ENCODE assay signal across 10 mouse cellular contexts in genomic region chr17:34681132-34681571, GRCm38 (mm10). TPM values are rescaled to one million over a fixed set of nuclear protein-coding genes. Genes with fewer than 3 reads are reported as not detected.
DNase-seq lines count a peak whose midpoint lies in the region; ATAC-seq and TF ChIP-seq lines count a peak whose summit lies in the region.
"Had no signal": no experiment of that assay in that cellular context is flagged by ENCODE, and none has a peak within 500 bp of the region (broad histone marks: within the 10 kb centered on the region; RNA-seq: fewer than 3 reads in every experiment).

No protein-coding gene starts in this region.

- DNase-seq in gastrocnemius, adult 2 months = peak; percentile 54
- no peak for DNase-seq in gastrocnemius, postnatal 10 days
- peak; percentile 75 for DNase-seq in Muller cell, postnatal 12 days (ENCODE audit: inconsistent ontology term)
- DNase-seq in lung, postnatal 4 days = peak; percentile 52 to 74
- DNase-seq in urinary bladder, postnatal 25 days (ENCODE audit: low spot score) = no peak
- DNase-seq in spleen, postnatal 10 days (ENCODE audit: low spot score in 2 of 2) = no peak

- H3K27me3 ChIP-seq in heart, embryonic 12.5 days (replicated peaks) = peaks cover 37% of the 10 kb centered on the region
- peaks cover 25% of the 10 kb centered on the region; the same call in 1 of the 2 replicates for H3K27me3 ChIP-seq in forebrain, embryonic 12.5 days

- peaks cover 39% of the 10 kb centered on the region for H3K4me1 ChIP-seq in heart, embryonic 12.5 days (replicated peaks)
- no peaks in the 10 kb centered on the region for H3K4me1 ChIP-seq in forebrain, embryonic 12.5 days

- peak overlapping the region; percentile 82 for H3K27ac ChIP-seq in gastrocnemius, adult 2 months
- no peak overlapping the region for H3K27ac ChIP-seq in heart, embryonic 12.5 days (ENCODE audit: poor library complexity, severe bottlenecking)
- no peak overlapping the region for H3K27ac ChIP-seq in forebrain, embryonic 12.5 days
- H3K27ac ChIP-seq: kidney, postnatal 0 days had no signal

- 0 out of 2 replicates have a peak overlapping the region, but pooled peaks have one; percentile 9 for H3K4me2 ChIP-seq in heart, embryonic 12.5 days
- no peak overlapping the region for H3K4me2 ChIP-seq in forebrain, embryonic 12.5 days

- no peaks in the 10 kb centered on the region for H3K9me3 ChIP-seq in heart, embryonic 12.5 days (replicated peaks)
- H3K9me3 ChIP-seq in forebrain, embryonic 12.5 days = no peaks in the 10 kb centered on the region

- H3K36me3 ChIP-seq in heart, embryonic 12.5 days = no peaks in the 10 kb centered on the region
- H3K36me3 ChIP-seq in forebrain, embryonic 12.5 days (replicated peaks) = no peaks in the 10 kb centered on the region

- H3K9ac ChIP-seq in heart, embryonic 12.5 days = no peak overlapping the region
- no peak overlapping the region for H3K9ac ChIP-seq in forebrain, embryonic 12.5 days

- peak overlapping the region; percentile 50 for H3K4me3 ChIP-seq in gastrocnemius, adult 2 months
- H3K4me3 ChIP-seq in heart, embryonic 12.5 days = no peak overlapping the region
- no peak overlapping the region for H3K4me3 ChIP-seq in forebrain, embryonic 12.5 days (replicated peaks)

- ATAC-seq in heart, embryonic 12.5 days (ENCODE audit: insufficient number of reproducible peaks, low FRiP score) = no peak
- ATAC-seq in forebrain, embryonic 12.5 days (ENCODE audit: low FRiP score) = no peak

- intact Hi-C loops in gastrocnemius, adult 2 months (cut with DNase I) = no loop called here

- 62% methylated on average over 17 of the region's 17 CpGs for WGBS in heart, embryonic 12.5 days
- WGBS in forebrain, embryonic 12.5 days = 84% methylated on average over 17 of the region's 17 CpGs

- TF ChIP-seq CTCF in gastrocnemius, adult 2 months (IDR thresholded peaks at IDR 0.05) = no peak

RNA-seq across cellular contexts. Expression of gene Tnxb, which starts 10.8 kb away (rescaled TPM):
- 10 to 100 TPM; 30.7 to 41.6 TPM for total RNA-seq in gastrocnemius, adult 2 months (2021)
- 100 to 1,000 TPM in 1 of 2 experiments, 10 to 100 TPM in 1; 90.2 to 123 TPM for total RNA-seq in gastrocnemius, postnatal 10 days (2021)
- polyA plus RNA-seq in heart, embryonic 12.5 days (2016; fragmentation: Nextera tagmentation; extraction: Ambion mirVana) = 0.77 and 0.98 TPM in 2 replicates
- polyA plus RNA-seq in forebrain, embryonic 12.5 days (2016; fragmentation: Nextera tagmentation; extraction: Ambion mirVana) = 0.03 and 0.04 TPM in 2 replicates

RNA-seq across cellular contexts. Expression of gene Atf6b, which starts 34.2 kb away (rescaled TPM):
- 1 to 10 TPM; 7.1 to 9.1 TPM for total RNA-seq in gastrocnemius, adult 2 months (2021)
- total RNA-seq in gastrocnemius, postnatal 10 days (2021) = 10 to 100 TPM; 12.7 to 14.4 TPM
- 63.2 and 67.0 TPM in 2 replicates for polyA plus RNA-seq in heart, embryonic 12.5 days (2016; fragmentation: Nextera tagmentation; extraction: Ambion mirVana)
- polyA plus RNA-seq in forebrain, embryonic 12.5 days (2016; fragmentation: Nextera tagmentation; extraction: Ambion mirVana) = 107 and 109 TPM in 2 replicates

RNA-seq across cellular contexts. Expression of gene Fkbpl, which starts 36.6 kb away (rescaled TPM):
- total RNA-seq in gastrocnemius, adult 2 months (2021) = 1 to 10 TPM; 4.5 to 9.3 TPM
- 1 to 10 TPM; 4.5 to 4.7 TPM for total RNA-seq in gastrocnemius, postnatal 10 days (2021)
- polyA plus RNA-seq in heart, embryonic 12.5 days (2016; fragmentation: Nextera tagmentation; extraction: Ambion mirVana) = 10.2 and 11.1 TPM in 2 replicates
- 13.9 and 14.6 TPM in 2 replicates for polyA plus RNA-seq in forebrain, embryonic 12.5 days (2016; fragmentation: Nextera tagmentation; extraction: Ambion mirVana)

RNA-seq across cellular contexts. Expression of gene Prrt1, which starts 51.8 kb away (rescaled TPM):
- under 1 TPM; 0.28 to 0.36 TPM for total RNA-seq in gastrocnemius, adult 2 months (2021)
- under 1 TPM; 0.61 to 0.63 TPM for total RNA-seq in gastrocnemius, postnatal 10 days (2021)
- 0.17 TPM in 1 of 2 replicates, not detected in the other for polyA plus RNA-seq in heart, embryonic 12.5 days (2016; fragmentation: Nextera tagmentation; extraction: Ambion mirVana)
- 2.9 and 3.9 TPM in 2 replicates for polyA plus RNA-seq in forebrain, embryonic 12.5 days (2016; fragmentation: Nextera tagmentation; extraction: Ambion mirVana)
- polyA plus RNA-seq: liver, embryonic 16.5 days had no signal

RNA-seq across cellular contexts. Expression of gene Ppt2, which starts 52.8 kb away (rescaled TPM):
- total RNA-seq in gastrocnemius, adult 2 months (2021) = 10 to 100 TPM; 40.5 to 42.2 TPM
- total RNA-seq in gastrocnemius, postnatal 10 days (2021) = 10 to 100 TPM; 32.6 to 33.7 TPM
- 28.9 TPM in 2 replicates for polyA plus RNA-seq in heart, embryonic 12.5 days (2016; fragmentation: Nextera tagmentation; extraction: Ambion mirVana)
- 20.3 and 21.2 TPM in 2 replicates for polyA plus RNA-seq in forebrain, embryonic 12.5 days (2016; fragmentation: Nextera tagmentation; extraction: Ambion mirVana)

Comparison
In these comparisons a context has a peak if more than half of its experiments do, and no peak if none do; other contexts are left out.
1. DNase-seq: peak in gastrocnemius, adult 2 months (single experiment), Muller cell, postnatal 12 days (single experiment) and lung, postnatal 4 days (2 of 2); none in gastrocnemius, postnatal 10 days (single experiment), urinary bladder, postnatal 25 days (single experiment) and spleen, postnatal 10 days (0 of 2).